Mouse (Mus musculus): ENCODE measurements around the gene Slc26a10. TPM values are rescaled to one million over a fixed set of nuclear protein-coding genes. Genes with fewer than 3 reads are reported as not detected.
"Not testable (repeated sequence)": the region's sequence is repeated elsewhere in the genome, so short reads cannot be mapped to it uniquely, and the experiment has no call there.

The Slc26a10 gene
- polyA plus RNA-seq, 1 experiment from 2014 or later = 1.4 TPM

- H3K9me3 ChIP-seq (replicated peaks; ENCODE audit: control insufficient read depth, low read length) = no peaks in the 10 kb centered on the region
- peak overlapping the region; percentile 41; the same call in 1 of the 2 replicates for H3K27ac ChIP-seq (ENCODE audit: low read length)
- H3K4me2 ChIP-seq (ENCODE audit: low read depth, low read length) = peak overlapping the region; percentile 100; the same call in 1 of the 2 replicates
- no peak for ATAC-seq (ENCODE audit: insufficient read depth, low FRiP score)
- peaks cover 26% of the 10 kb centered on the region for H3K27me3 ChIP-seq (ENCODE audit: control insufficient read depth, insufficient read depth, low read length)
- H3K4me1 ChIP-seq (ENCODE audit: control insufficient read depth, insufficient read depth, low read length) = peaks cover 15% of the 10 kb centered on the region; the same call in 1 of the 2 replicates
- 88% methylated on average over 4 of the region's 4 CpGs for WGBS
- H3K9ac ChIP-seq (ENCODE audit: low read length) = peak overlapping the region; percentile 86; the same call in 1 of the 2 replicates
- H3K4me3 ChIP-seq (replicated peaks; ENCODE audit: low read length) = no peak overlapping the region
- H3K36me3 ChIP-seq (ENCODE audit: control insufficient read depth, insufficient read depth, low read length) = no peaks in the 10 kb centered on the region
Measured at GRCm38 (mm10) chr10:127164190-127164589, 16.3 kb downstream of the Slc26a10 start.

GRCm38 (mm10) chr10:127162771-127163261, 17.6 kb downstream of the Slc26a10 start:
- ATAC-seq (ENCODE audit: insufficient read depth, low FRiP score) = not testable (repeated sequence)

GRCm38 (mm10) chr10:127160728-127161127, 19.7 kb downstream of the Slc26a10 start:
- H3K27me3 ChIP-seq (ENCODE audit: control insufficient read depth, insufficient read depth, low read length) = no peaks in the 10 kb centered on the region; the same call in 1 of the 2 replicates
- H3K36me3 ChIP-seq (ENCODE audit: control insufficient read depth, insufficient read depth, low read length) = no peaks in the 10 kb centered on the region
- no peak overlapping the region for H3K9ac ChIP-seq (ENCODE audit: low read length)
- no peak overlapping the region for H3K27ac ChIP-seq (ENCODE audit: low read length)
- no peaks in the 10 kb centered on the region for H3K9me3 ChIP-seq (replicated peaks; ENCODE audit: control insufficient read depth, low read length)
- no peak for ATAC-seq (ENCODE audit: insufficient read depth, low FRiP score)
- no peak overlapping the region for H3K4me3 ChIP-seq (replicated peaks; ENCODE audit: low read length)
- H3K4me1 ChIP-seq (ENCODE audit: control insufficient read depth, insufficient read depth, low read length) = peaks cover 11% of the 10 kb centered on the region; the same call in 1 of the 2 replicates
- H3K4me2 ChIP-seq (ENCODE audit: low read depth, low read length) = no peak overlapping the region
- 71% methylated on average over 3 of the region's 3 CpGs for WGBS

More at GRCm38 (mm10) chr10:127162771-127163261, 17.6 kb downstream of the Slc26a10 start:
- H3K4me3 ChIP-seq (replicated peaks; ENCODE audit: low read length); H3K36me3 ChIP-seq (ENCODE audit: control insufficient read depth, insufficient read depth, low read length); H3K27ac ChIP-seq (ENCODE audit: low read length); H3K4me2 ChIP-seq (ENCODE audit: low read depth, low read length); H3K9ac ChIP-seq (ENCODE audit: low read length); H3K9me3 ChIP-seq (replicated peaks; ENCODE audit: control insufficient read depth, low read length): not testable (repeated sequence)
- WGBS = 41% methylated on average over 7 of the region's 7 CpGs
- H3K4me1 ChIP-seq (ENCODE audit: control insufficient read depth, insufficient read depth, low read length) = peaks cover 12% of the 10 kb centered on the region; the same call in 1 of the 2 replicates
- peaks cover 20% of the 10 kb centered on the region for H3K27me3 ChIP-seq (ENCODE audit: control insufficient read depth, insufficient read depth, low read length)

- H3K27ac ChIP-seq (ENCODE audit: low read length) = no peak overlapping the region
- H3K4me1 ChIP-seq (ENCODE audit: control insufficient read depth, insufficient read depth, low read length) = 0 out of 2 replicates have a peak, but pooled peaks cover 6% of the 10 kb centered on the region
- no peak for ATAC-seq (ENCODE audit: insufficient read depth, low FRiP score)
- 78% methylated on average over 9 of the region's 9 CpGs for WGBS
- no peaks in the 10 kb centered on the region for H3K9me3 ChIP-seq (replicated peaks; ENCODE audit: control insufficient read depth, low read length)
- H3K27me3 ChIP-seq (ENCODE audit: control insufficient read depth, insufficient read depth, low read length) = no peaks in the 10 kb centered on the region
- no peaks in the 10 kb centered on the region for H3K36me3 ChIP-seq (ENCODE audit: control insufficient read depth, insufficient read depth, low read length)
- H3K4me2 ChIP-seq (ENCODE audit: low read depth, low read length) = no peak overlapping the region
- no peak overlapping the region for H3K4me3 ChIP-seq (replicated peaks; ENCODE audit: low read length)
- no peak overlapping the region for H3K9ac ChIP-seq (ENCODE audit: low read length)
Measured at GRCm38 (mm10) chr10:127160081-127160480, 20.4 kb downstream of the Slc26a10 start.

GRCm38 (mm10) chr10:127158471-127158870, 22.0 kb downstream of the Slc26a10 start:
- no peaks in the 10 kb centered on the region for H3K36me3 ChIP-seq (ENCODE audit: control insufficient read depth, insufficient read depth, low read length)
- no peaks in the 10 kb centered on the region for H3K27me3 ChIP-seq (ENCODE audit: control insufficient read depth, insufficient read depth, low read length)
- H3K4me1 ChIP-seq (ENCODE audit: control insufficient read depth, insufficient read depth, low read length) = no peaks in the 10 kb centered on the region
- no peak overlapping the region for H3K9ac ChIP-seq (ENCODE audit: low read length)
- no peak overlapping the region for H3K27ac ChIP-seq (ENCODE audit: low read length)
- no peak overlapping the region for H3K4me2 ChIP-seq (ENCODE audit: low read depth, low read length)
- no peak for ATAC-seq (ENCODE audit: insufficient read depth, low FRiP score)
- H3K9me3 ChIP-seq (replicated peaks; ENCODE audit: control insufficient read depth, low read length) = no peaks in the 10 kb centered on the region
- WGBS = 60% methylated on average over 3 of the region's 3 CpGs
- no peak overlapping the region for H3K4me3 ChIP-seq (replicated peaks; ENCODE audit: low read length)

GRCm38 (mm10) chr10:127156511-127156910, 23.9 kb downstream of the Slc26a10 start:
- Histone ChIP-seq H3K4me1 (ENCODE audit: control insufficient read depth, insufficient read depth, low read length) (no peaks in the 10 kb centered on the region), H3K4me2 (ENCODE audit: low read depth, low read length) (no peak overlapping the region), H3K4me3 (replicated peaks; ENCODE audit: low read length) (no peak overlapping the region), H3K36me3 (ENCODE audit: control insufficient read depth, insufficient read depth, low read length) (no peaks in the 10 kb centered on the region), H3K27me3 (ENCODE audit: control insufficient read depth, insufficient read depth, low read length) (no peaks in the 10 kb centered on the region), H3K9me3 (replicated peaks; ENCODE audit: control insufficient read depth, low read length) (no peaks in the 10 kb centered on the region), H3K9ac (ENCODE audit: low read length) (no peak overlapping the region), H3K27ac (ENCODE audit: low read length) (peak overlapping the region; percentile 35)
- ATAC-seq (ENCODE audit: insufficient read depth, low FRiP score) = no peak
- 58% methylated on average over 1 of the region's 1 CpGs for WGBS

GRCm38 (mm10) chr10:127156089-127156488, 24.4 kb downstream of the Slc26a10 start:
- WGBS = 54% methylated on average over 1 of the region's 1 CpGs
- ATAC-seq (ENCODE audit: insufficient read depth, low FRiP score) = peak; percentile 71; the same call in 1 of the 2 replicates
- no peaks in the 10 kb centered on the region for H3K36me3 ChIP-seq (ENCODE audit: control insufficient read depth, insufficient read depth, low read length)

GRCm38 (mm10) chr10:127154652-127155051, 25.8 kb downstream of the Slc26a10 start:
- no peaks in the 10 kb centered on the region for H3K36me3 ChIP-seq (ENCODE audit: control insufficient read depth, insufficient read depth, low read length)
- H3K9ac ChIP-seq (ENCODE audit: low read length) = no peak overlapping the region
- no peaks in the 10 kb centered on the region for H3K9me3 ChIP-seq (replicated peaks; ENCODE audit: control insufficient read depth, low read length)
- WGBS = 84% methylated on average over 5 of the region's 5 CpGs
- no peak overlapping the region for H3K4me2 ChIP-seq (ENCODE audit: low read depth, low read length)
- H3K27ac ChIP-seq (ENCODE audit: low read length) = peak overlapping the region; percentile 55; the same call in 1 of the 2 replicates
- ATAC-seq (ENCODE audit: insufficient read depth, low FRiP score) = no peak
- no peak overlapping the region for H3K4me3 ChIP-seq (replicated peaks; ENCODE audit: low read length)
- no peaks in the 10 kb centered on the region for H3K4me1 ChIP-seq (ENCODE audit: control insufficient read depth, insufficient read depth, low read length)
- no peaks in the 10 kb centered on the region for H3K27me3 ChIP-seq (ENCODE audit: control insufficient read depth, insufficient read depth, low read length)

More at GRCm38 (mm10) chr10:127156089-127156488, 24.4 kb downstream of the Slc26a10 start:
- H3K27ac ChIP-seq (ENCODE audit: low read length) = peak overlapping the region; percentile 75
- H3K4me1 ChIP-seq (ENCODE audit: control insufficient read depth, insufficient read depth, low read length) = no peaks in the 10 kb centered on the region
- H3K4me3 ChIP-seq (replicated peaks; ENCODE audit: low read length) = no peak overlapping the region
- H3K27me3 ChIP-seq (ENCODE audit: control insufficient read depth, insufficient read depth, low read length) = no peaks in the 10 kb centered on the region
- no peaks in the 10 kb centered on the region for H3K9me3 ChIP-seq (replicated peaks; ENCODE audit: control insufficient read depth, low read length)
- H3K9ac ChIP-seq (ENCODE audit: low read length) = no peak overlapping the region
- H3K4me2 ChIP-seq (ENCODE audit: low read depth, low read length) = no peak overlapping the region

- H3K9me3 ChIP-seq (replicated peaks; ENCODE audit: control insufficient read depth, low read length) = no peaks in the 10 kb centered on the region
- H3K4me3 ChIP-seq (replicated peaks; ENCODE audit: low read length) = no peak overlapping the region
- H3K9ac ChIP-seq (ENCODE audit: low read length) = no peak overlapping the region
- no peak overlapping the region for H3K27ac ChIP-seq (ENCODE audit: low read length)
- no peaks in the 10 kb centered on the region for H3K4me1 ChIP-seq (ENCODE audit: control insufficient read depth, insufficient read depth, low read length)
- H3K27me3 ChIP-seq (ENCODE audit: control insufficient read depth, insufficient read depth, low read length) = no peaks in the 10 kb centered on the region
- no peak overlapping the region for H3K4me2 ChIP-seq (ENCODE audit: low read depth, low read length)
- no peaks in the 10 kb centered on the region for H3K36me3 ChIP-seq (ENCODE audit: control insufficient read depth, insufficient read depth, low read length)
- no peak for ATAC-seq (ENCODE audit: insufficient read depth, low FRiP score)
- WGBS = 78% methylated on average over 2 of the region's 2 CpGs
Measured at GRCm38 (mm10) chr10:127154241-127154640, 26.2 kb downstream of the Slc26a10 start.
